Mouse (Mus musculus) retina, adult 2 months (tissue): ENCODE results near the gene Hnrnpdl.

Experiments used
- DNase-seq: peaks from one replicate; pipeline ENCODE4 v3.0.0-alpha.2; 2012; ENCODE audit warnings: low read depth, low spot score

Gene Hnrnpdl

GRCm38 (mm10) chr5:100005896-100006295 lies 33.6 kb downstream of the Hnrnpdl start:
- no peak for DNase-seq

GRCm38 (mm10) chr5:100005431-100005830 lies 34.0 kb downstream of the Hnrnpdl start:
- no peak for DNase-seq

GRCm38 (mm10) chr5:100003895-100004294 lies 35.6 kb downstream of the Hnrnpdl start:
- no peak for DNase-seq

GRCm38 (mm10) chr5:100000500-100000899 lies 39.0 kb downstream of the Hnrnpdl start:
- DNase-seq, result no peak

- DNase-seq, result no peak
Observed at GRCm38 (mm10) chr5:100000048-100000447, 39.4 kb downstream of the Hnrnpdl start.

GRCm38 (mm10) chr5:99994680-99995079 lies 44.8 kb downstream of the Hnrnpdl start:
- DNase-seq, result no peak

GRCm38 (mm10) chr5:99994166-99994565 lies 45.3 kb downstream of the Hnrnpdl start:
- DNase-seq, result no peak
